Mouse (Mus musculus) lung, adult 18-20 months (tissue): ENCODE data around the gene Fam43b.
"Not testable (repeated sequence)": the region's sequence is repeated elsewhere in the genome, so short reads cannot be mapped to it uniquely, and the experiment has no call there.

Source experiments
- DNase-seq, 2 experiments: peaks; one replicate each; pipeline ENCODE4 v3.0.0; 2022; ENCODE audit warnings: mixed read lengths in 2 of 2

The Fam43b gene

DNA sequence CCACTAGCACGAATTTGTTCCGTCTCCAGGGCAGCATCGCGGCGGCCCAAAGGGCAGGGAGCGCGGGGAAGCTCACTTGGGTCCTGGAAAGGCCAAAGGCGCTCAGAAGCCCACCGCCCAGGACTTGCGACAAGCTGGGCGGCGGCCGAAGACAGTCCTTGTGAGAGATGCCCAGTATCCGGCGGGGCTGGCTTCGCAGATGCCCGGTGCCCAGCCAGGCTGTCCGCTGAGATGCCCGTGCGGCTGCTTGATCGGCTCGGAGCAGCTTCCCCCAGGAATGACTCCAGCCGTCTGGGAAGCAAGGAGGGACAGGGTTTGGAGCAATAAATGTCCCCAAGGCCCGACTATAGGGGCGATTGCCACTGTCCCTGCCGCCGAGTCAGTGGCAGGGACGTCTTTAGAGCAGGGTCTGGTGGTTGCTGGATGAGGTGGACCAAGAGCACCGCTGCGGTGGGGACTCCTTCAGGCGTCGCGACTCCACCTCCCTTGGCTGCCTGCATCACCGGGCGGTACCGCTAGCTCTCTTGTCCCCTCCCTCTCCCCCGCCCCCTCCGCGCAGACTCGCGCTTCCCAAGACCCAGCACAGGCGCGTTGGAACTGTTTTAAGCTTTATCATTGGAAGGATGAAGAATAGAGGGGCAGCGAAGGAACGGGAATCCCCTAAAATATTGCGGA is at the start of gene Fam43b:
Fam43b (minus strand) TSS at position 558 of the 675 bp plus-strand sequence.
- no peak for DNase-seq

DNA sequence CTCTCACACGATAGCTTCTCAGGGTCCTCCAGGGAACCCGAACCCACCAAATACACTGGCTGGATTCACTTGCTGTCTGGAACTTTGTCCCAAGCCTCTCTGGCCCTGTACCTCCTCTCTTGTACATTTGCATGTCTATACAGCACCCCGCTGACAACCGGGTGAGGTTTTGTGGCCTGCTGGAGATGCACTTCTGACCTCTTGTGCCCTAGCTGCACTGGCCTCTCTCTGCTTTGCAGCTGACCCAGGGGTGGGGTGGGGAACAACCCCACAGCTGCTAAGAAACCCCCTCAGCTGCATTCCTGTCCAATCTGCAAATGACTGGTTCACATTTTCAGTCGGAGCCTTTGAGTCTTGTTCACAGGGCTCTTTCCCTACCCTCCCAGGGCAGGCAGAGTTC is 48.6 kb upstream of the Fam43b start:
- no peak for DNase-seq

DNA sequence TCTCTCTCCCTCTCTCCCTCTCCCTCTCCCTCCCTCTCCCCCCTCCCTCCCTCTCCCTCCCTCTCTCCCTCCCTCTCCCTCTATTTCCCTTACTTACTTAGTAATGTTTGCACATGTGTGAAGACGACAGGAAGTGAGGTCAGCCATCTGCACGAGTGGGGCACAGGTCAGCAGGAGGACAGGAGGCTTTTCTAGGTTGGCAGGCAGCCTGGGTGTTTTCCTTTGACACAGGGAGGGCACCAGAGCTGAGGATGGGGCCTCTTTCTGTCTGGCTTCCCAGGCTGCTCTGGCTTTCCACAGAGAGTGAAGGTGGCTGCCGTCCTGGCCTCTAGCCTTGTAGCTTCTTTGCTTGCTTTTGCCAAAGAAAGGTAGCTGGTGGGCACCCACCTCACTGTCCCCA is 43.7 kb upstream of the Fam43b start:
- no peak for DNase-seq

DNA sequence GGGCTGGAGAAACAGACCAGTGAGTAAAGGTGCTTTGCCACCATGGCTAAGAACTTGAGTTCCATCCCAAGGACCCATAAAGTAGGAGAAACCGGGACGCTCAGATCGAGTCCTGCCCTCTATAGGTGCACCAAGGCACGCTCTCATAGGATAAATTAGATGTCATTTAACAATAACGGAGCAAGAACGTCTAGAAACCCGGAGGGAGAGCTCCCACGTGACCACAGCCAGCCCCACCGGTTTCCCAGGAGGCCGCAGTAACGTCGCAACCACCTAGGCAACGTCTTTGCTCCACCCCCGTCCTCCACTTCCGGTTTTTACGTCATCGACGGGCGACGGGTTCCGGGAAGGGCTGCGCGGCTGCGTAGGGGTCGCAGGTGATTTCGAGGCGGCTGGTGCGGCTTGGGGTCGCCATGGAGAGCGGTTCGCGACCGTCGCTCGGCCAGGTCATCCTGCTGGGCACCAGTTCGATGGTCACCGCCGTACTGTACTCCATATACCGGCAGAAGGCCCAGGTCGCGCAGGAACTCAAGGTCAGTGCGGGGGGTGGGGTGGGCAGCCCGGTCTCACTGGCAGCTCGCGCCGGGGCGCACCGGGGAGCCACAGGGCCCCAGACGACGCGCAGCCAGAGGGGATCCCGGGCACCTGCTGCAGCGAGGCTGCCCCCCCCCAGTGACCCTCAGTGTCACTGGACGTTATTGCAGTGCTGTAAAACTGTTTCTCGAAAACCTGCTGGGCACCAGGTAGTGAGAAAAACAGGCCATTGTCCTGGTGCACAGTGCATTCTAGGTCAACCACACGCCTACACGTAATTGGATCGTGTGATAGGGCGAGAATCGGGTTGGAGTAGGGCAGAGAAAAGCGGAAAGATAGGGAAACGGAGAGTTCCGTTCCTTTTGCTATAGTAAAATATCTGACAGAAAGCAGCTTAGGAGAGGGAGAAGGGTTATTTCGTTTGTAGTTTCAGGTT is 38.3 kb upstream of the Fam43b start, which contains the start of gene Mul1:
Mul1 (plus strand) TSS at position 325 of the 970 bp plus-strand sequence.
- DNase-seq: peak; percentile 95 to 97

DNA sequence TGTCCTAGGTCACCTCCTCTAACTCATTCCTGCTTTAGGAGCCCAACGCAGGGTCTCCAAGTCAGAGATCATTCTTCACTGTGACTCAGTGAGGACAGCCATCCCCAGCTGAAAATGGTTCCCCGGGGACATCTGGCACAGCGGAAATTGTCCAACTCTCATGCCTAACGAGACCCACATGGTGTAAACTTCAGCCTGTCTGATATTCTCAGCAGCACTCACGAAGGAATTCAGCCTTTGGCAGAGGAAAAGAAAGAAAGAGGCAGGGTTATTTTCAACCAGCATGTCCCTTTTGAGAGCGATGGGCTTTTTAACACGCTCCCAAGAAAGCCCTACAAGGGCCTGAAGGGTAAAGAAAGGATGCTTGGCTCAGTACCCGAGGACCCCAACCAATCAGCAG is 35.0 kb upstream of the Fam43b start:
- peak; percentile 39 to 56 for DNase-seq

DNA sequence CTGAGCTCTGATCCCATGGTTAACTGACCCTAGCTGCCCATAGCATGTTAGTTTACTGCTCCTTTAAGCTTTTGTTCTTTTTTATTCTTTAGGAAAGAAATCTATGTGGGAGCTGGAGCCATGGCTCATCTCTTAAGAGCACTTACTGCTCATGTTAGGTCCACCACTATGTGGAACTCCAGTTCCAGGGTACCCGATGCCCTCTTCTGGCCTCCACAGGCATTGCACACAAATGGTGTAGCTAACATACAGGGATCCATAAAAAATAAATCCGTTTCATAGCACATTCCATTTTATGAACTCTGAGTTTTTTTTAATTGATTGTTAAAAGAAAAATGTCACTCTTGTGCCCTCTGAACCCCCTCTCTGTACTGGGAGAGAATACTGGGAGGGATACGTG is 33.5 kb upstream of the Fam43b start:
- no peak for DNase-seq

DNA sequence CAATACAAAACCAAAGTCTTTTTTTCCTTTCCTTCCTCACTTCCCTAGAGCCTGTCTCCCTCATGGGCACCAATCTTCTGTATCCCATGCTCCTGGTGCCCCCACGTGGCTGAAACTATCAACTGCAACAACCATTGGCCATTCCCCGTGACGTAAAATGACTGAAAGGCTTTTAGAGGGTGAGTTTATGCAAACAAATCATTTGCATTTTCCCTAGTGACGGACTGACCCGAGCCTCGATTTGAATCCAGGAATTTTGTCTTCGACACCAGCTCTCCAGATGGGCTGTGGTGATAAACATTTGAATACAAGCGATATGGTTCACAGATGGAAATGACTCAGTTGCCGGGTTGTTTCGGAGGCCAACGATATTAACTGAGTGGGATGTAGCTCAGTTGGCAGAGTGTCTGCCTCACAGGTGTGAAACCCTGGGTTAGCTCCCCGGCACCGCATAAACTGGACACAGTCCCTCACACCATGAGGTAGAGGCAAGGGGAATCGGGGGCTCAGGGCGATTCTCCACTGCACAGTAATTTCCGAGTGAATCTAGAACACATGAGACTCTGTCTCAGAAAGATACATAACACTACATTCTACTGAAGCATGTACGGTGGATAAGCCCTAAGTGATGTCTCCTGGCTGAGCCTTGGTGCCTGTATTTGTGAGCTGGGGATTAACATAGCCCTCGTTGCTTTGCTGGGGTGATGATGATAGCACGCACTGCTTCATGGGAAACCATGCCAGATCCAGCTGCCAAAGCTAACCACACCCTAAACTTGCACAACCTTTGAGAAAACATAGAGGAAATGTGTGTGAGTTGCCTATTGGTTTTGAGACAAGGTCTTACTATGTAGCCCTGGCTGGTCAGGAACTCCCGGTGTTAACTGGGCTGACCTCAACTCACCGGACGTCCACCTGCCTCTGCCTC is 30.7 kb upstream of the Fam43b start:
- DNase-seq: peak; percentile 84 to 89

DNA sequence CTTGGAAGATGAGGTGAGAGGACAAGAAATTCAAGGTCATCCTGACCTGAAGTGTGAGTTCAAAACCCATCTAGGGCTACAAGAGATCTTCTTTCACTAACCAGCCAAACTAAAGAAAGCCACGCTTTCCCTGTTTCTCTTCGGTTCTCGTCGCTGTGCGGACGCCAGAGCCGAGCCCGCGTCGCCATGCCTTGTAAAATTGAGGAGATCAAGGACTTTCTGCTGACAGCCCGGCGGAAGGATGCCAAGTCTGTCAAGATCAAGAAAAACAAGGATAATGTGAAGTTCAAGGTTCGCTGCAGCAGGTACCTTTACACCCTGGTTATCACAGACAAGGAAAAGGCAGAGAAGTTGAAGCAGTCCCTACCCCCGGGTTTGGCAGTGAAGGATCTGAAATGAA is 29.3 kb upstream of the Fam43b start:
- not testable (repeated sequence) for DNase-seq

DNA sequence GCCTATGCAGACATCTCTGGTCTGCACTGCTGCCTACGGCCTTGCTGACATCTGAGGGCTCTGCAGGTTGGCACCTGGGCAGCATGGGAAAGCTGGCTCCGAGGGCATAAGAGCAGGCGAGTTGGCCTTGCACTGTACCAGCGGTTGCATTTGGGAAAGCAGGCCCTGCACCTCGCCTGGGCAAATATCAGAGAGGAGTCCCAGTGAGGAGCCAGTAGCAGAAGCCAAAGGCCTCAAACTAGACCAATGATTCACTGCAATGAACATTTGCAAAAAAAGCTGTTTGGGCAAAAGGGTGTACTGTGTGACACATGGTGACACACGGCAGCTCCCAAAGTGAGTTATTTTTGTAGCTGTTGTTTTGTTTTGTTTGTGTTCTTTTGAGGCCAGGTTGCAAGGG is 28.7 kb upstream of the Fam43b start:
- DNase-seq: no peak

DNA sequence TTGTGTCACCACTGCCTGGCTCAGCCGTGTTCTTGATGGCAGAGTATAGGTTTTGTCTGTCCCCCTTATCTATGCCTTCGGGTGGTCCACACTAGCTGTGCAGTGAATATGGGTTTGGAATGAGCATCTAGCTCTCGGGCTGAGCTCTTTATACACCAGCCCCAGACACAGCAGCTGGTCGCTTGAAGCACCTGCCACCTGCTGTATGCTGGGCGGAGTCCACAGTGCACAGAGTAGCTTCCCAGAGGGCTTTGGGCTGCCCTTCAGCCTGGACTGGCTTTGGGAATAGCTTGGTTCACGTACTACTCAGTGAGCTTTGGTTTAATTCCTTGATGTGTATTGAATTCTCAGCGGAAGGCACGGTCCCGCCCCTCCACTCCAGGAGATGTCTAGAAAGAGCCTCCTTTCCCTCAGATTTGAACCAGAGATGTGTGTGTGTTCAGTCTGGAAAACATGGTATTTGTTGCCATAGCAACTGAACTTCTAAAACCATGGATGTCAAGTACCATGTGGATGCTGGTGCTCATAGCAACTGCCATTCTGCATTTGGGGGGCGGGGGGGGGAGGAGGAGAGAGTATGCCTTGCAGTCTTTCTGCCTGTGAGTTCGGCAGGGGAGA is 22.1 kb upstream of the Fam43b start:
- no peak for DNase-seq

DNA sequence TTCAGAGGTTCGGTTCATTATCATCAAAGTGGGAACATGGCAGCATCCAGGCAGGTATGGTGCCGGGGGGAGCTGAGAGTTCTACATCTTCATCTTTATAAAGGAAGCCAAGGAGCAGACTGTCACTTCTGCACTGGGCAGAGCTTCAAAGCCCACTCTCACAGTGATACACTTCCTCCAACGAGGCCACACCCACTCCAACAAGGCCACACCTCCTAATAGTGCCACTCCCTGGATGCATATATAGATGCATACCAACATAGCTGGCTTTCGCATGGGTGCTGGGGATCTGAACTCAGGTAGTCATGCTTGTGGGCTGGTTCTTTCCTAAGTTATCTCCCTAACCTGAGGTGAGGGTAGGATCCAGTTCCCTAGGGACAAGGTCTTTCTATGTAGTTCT is 21.6 kb upstream of the Fam43b start:
- DNase-seq: no peak

DNA sequence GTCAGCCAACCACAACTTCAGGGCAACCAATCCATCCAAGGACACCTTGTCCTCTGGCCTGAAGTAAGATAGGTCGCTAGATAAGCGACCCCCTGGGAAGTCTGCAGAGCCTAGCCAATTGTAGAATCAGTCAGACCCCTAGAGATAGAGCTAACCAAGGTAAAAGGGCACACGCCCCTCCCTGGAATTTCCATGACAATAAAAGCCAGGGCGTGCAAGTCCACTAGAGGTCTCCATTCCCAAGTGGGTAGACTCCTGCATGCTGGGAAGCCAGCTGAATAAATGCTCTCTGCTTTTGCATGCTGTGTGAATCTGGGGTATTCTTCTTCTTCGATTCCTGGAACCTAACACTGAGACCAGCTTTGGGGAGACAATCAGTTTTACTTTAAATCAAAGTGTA is 20.1 kb upstream of the Fam43b start:
- DNase-seq: no peak

DNA sequence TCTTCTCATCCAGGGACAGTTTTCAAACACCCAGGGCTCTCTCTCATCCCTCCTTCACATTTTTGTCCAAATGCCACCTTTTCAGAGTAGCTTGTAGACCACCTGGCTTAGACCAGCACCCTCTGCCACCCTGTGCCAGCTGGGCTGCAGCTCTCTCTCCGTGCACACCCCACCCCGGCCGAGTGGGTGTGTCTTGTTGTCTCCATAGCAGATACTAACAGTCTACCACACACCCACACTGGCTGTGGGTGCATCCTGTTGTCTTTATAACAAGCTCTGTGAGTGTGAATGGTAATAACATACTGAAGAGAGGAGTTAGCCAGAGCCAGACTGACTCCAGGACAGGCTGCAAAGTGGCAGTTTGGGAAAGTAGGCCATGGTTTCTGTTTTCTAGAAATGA is 19.7 kb upstream of the Fam43b start:
- DNase-seq: no peak

DNA sequence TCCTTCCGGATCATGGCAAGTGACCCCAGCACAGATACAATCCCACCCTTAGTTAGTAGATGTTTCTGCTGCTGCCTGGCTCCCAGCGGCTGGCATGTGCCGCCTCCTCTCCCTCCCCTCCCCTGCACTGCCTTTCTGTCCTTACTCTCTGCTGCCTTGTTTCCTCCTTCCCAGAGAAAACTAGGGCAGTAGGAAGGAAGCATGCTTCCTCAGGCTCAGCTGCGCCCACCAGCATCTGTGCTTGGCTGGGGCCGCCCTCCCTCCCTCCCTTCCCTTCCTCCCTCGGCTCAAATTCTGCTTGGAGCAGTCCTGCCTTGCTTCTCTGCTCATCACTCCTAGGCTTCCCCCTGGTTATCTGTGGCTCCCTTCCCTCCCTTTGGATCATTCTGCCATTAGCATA is 18.4 kb upstream of the Fam43b start:
- no peak for DNase-seq

DNA sequence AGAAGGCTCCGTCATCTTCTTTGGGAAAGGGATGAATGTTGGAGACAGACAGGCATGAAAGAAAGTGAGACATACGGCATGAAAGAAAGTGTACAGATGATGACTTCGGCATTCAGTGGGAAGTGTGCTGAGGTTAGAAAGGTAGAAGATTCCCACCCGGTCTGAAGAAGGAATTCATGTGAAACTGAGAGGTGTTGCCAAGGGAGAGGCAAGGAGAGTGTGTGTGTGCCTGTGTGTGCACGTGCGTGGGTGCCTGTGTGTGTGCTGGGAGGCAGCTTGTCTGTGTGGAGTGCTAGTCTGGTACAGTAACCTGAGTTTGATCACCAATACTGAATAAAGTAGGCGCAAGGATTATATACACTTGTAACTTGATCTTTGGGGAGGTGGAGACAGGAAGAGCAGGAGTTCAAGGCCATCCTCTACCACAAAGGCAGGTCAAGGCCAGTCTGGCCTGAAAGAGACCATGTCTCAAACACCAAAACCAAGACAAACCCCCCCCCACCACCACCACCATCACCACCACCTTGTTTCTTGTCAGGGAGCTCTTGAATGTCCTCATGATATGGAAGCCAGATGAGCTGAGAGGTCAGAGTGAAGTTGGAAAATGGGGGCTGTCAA is 15.3 kb upstream of the Fam43b start:
- no peak for DNase-seq

DNA sequence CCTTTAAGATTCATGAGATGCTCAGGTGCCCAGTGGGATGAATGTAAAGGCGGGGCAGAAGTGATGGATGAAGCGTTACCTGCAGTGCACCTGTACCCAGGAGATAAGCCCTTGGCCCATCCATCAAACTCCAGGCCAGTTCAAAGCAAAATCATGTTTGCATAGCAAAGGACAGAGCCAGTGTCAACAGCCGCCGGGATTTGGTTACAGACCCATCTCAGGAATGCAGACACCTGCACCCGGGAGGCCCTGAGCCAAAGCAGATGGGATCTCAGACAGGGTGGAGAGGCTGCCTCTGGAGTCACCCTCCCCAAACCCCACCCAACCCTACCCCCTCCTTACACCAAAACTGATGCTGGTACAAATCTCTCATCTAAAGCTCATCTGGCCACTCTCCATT is 14.7 kb upstream of the Fam43b start:
- DNase-seq: no peak

DNA sequence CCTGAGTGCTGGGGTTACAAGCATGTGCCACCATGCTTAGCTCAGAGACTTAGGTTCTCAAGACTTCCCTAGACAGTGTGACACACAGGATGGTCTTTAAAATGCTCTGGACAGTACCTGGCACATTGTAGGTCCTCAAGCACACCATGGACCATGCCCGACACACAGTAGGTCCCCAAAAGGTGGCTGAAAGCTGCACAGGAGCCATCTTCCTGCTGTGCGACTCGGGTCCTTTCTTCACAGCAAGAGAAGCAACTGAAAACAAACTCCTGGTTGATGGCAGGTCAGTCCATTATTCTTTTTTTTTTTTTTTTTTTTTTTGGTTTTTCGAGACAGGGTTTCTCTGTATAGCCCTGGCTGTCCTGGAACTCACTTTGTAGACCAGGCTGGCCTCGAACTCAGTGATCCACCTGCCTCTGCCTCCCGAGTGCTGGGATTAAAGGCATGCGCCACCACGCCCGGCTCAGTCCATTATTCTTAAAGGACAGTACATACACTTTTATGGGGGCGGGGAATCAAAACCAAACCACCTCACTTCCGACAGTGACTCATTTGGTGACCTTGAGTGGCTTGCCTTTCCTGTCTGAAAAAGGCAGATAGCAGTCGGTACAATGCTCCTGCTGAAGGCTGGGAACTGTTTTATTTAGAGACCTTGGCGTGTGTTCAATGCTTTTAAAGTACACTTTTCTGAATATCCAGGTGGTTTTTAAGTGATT is 11.3 kb upstream of the Fam43b start:
- DNase-seq: no peak

DNA sequence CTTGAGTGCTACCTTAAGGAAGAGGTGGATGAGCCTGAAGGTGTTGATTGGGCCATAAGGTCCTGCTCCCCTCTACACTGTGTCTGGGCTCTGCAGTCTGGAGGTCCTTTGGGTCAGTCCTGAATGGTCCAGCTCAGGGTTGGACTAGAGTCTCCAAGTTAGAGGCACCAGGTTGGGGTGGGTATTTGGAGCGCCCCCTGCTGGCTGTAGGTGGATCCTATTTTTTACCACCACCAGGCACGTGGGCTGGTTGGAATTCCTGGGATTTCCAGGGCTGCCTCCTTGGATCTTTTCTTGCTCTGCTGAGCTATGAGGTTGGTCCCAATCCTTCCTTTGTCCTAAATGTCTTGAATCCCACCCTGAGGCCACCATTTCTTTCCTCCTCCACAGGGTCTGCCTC is 8.5 kb upstream of the Fam43b start:
- peak; percentile 34 to 35 for DNase-seq

DNA sequence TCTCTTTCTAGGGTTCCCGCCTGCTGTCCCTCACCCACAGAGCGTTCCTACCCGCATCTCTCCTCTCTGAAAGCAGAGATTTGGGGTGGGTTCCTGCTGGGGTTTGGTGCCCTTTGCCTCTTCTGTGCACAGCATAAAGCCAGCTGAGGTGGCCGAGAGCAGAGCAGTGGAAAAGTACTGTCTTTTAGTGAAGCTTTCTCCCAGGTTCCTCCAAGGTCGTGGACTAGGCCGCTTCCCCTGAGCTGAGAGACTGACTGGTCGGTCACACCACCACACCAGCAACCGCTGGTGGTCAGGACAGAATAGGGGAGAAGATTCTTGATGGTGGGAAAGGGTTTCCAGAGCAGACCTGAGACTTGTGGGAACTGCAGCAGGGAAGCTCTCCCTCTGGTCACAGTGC is 383 bp upstream of the Fam43b start:
- DNase-seq: no peak

DNA sequence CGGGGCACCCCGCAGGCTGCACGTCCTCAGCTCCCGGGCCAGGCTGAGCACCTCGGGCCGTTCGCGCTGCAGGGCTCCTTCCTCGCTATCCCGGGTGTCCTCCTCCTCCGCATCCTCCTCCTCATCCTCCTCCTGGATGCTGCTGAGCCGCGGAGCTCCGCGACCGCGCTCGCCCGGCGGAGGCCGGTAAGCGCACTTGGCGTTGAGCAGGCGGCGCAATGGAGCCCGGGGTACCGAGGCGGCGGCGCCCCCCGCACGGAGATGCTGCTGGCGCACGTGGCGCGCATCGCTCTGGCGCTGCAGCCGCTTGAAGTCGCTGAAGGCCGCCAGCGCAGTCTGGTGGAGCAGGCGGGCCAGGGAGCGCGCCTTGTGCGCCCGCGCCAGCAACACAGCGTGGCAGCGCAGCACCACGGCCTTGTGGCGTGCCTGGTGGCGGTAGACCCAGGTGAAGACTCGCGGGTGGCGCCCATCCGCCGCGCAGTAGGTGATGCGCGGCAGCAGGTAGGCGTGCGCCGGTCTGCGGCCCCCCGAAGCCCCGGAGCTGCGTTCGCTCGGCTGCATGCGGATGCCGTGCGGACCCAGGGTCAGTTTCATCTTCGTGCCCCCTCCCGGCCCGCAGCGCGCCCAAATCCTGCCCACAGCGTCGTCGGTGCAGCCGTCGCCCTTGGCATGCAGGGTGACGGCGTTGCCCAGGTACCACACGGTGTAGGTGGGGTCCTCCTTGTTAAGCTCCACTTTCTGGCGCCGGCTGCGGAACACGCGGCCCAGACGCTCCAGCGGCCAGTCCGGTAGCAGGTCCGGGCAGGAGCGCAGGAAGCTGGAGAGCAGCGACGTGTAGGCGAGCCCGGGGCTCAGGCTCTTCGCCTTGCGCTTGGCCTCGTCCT is 999 bp downstream of the Fam43b start:
- DNase-seq: no peak
